Mouse (Mus musculus): ENCODE measurements around the gene Uba5. TPM values are rescaled to one million over a fixed set of nuclear protein-coding genes. Genes with fewer than 3 reads are reported as not detected.
A peak's percentile ranks its signal among the peaks of the same experiment; 100 is the strongest.

The Uba5 gene
- polyA plus RNA-seq (2012; rRNA removed) (9.6 and 14.6 TPM in 2 replicates), polyA plus RNA-seq (2014; fragmentation: Nextera tagmentation; extraction: Ambion mirVana) (21.2 and 21.4 TPM in 2 replicates)

DNA sequence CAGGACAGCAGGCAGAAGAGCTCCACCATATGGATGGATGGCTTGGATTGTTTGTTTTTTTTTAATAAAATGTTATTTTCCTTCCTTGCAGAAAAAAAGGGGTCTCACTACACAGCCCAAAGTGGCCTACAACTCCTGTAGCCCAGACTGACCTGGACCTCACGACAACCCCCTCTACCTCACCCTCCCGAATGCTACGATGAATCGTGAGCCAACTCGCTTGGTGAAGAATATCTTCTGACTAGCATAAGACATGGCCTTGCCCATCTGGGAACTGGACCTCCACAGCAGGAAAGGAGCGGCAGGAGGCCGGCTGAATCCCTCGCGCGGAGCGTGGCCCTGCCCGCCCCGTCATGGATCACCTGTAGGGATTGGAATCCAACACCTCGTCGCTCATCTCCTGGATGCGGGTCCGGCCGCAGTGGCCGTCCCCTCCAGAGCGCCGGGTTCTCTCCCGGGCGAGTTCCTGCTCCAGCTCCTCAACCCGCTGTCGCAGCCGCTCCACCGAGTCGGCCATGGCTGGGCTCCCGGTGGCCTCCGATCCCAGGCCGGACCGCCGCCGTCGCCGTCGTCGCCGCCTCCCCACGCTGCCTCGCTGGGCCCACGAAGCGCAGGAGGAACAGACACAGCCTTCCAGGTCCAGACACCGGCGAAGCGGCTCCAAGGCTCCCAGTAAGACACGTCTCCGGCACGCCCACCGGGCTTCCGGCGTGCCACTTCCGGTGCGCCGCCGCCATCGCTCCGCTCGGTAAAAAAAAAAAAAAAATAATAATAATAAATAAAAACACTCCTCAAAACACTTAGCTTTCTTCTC, at the start of gene Uba5:
Gene Uba5, minus strand, starts transcription at position 705 of the 814 bp plus-strand sequence.
- Histone ChIP-seq H3K4me1 (replicated peaks; ENCODE audit: control insufficient read depth in 2 of 2, insufficient read depth in 2 of 2, low read length in 1 of 2) (peaks cover 7 to 9% of the 10 kb centered on the region in 2 experiments; a peak in 3 of 4 replicates), H3K27ac (no peak within 1 kb of the TSS; the same call in 1 of the 2 replicates), H3K4me3 (ENCODE audit: insufficient read depth in 1 of 2, low read depth in 2 of 2, low read length in 2 of 2) (peak within 1 kb of the TSS; percentile 99), H3K36me3 (replicated peaks; ENCODE audit: control insufficient read depth, insufficient read depth, low read depth) (no peaks in the 10 kb centered on the region), H3K9me3 (ENCODE audit: control insufficient read depth, low read length) (no peaks in the 10 kb centered on the region), H3K4me2 (ENCODE audit: low read depth) (peak within 1 kb of the TSS; percentile 79), H3K9ac (replicated peaks) (peak within 1 kb of the TSS; percentile 84), H3K27me3 (ENCODE audit: control insufficient read depth, insufficient read depth, low read length) (no peaks in the 10 kb centered on the region)
- ATAC-seq (ENCODE audit: insufficient read depth) (peak; percentile 75), DNase-seq (ENCODE audit: low read depth in 3 of 3, low spot score in 3 of 3) (peak in 2 of 3 experiments; percentile 57 to 60)
- under 1% methylated on average over 57 of the region's 59 CpGs for whole genome bisulfite sequencing (ENCODE audit: insufficient replicate concordance)
- TF ChIP-seq CTCF (IDR thresholded peaks at IDR 0.05; ENCODE audit: low read depth) (no peak), EP300 (IDR thresholded peaks at IDR 0.05; ENCODE audit: low read depth) (no peak)

- no peak overlapping the region for H3K27ac ChIP-seq
- WGBS (ENCODE audit: insufficient replicate concordance), result 81% methylated on average over 5 of the region's 5 CpGs
- H3K4me1 ChIP-seq (replicated peaks; ENCODE audit: control insufficient read depth in 2 of 2, insufficient read depth in 2 of 2, low read length in 1 of 2), result no peaks in the 10 kb centered on the region
- no peak overlapping the region for H3K4me3 ChIP-seq (ENCODE audit: insufficient read depth in 1 of 2, low read depth in 2 of 2, low read length in 2 of 2)
- DNase-seq (ENCODE audit: low read depth in 3 of 3, low spot score in 3 of 3) (no peak), ATAC-seq (ENCODE audit: insufficient read depth) (no peak)
- H3K9ac ChIP-seq (replicated peaks), result no peak overlapping the region
- no peaks in the 10 kb centered on the region for H3K9me3 ChIP-seq (ENCODE audit: control insufficient read depth, low read length)
- no peaks in the 10 kb centered on the region for H3K27me3 ChIP-seq (ENCODE audit: control insufficient read depth, insufficient read depth, low read length)
- TF ChIP-seq CTCF (IDR thresholded peaks at IDR 0.05; ENCODE audit: low read depth) (no peak), EP300 (IDR thresholded peaks at IDR 0.05; ENCODE audit: low read depth) (no peak)
- H3K4me2 ChIP-seq (ENCODE audit: low read depth), result no peak overlapping the region
- no peaks in the 10 kb centered on the region for H3K36me3 ChIP-seq (replicated peaks; ENCODE audit: control insufficient read depth, insufficient read depth, low read depth)
Observed at GRCm38 (mm10) chr9:104109151-104109550, 46.2 kb upstream of the Uba5 start.

DNA sequence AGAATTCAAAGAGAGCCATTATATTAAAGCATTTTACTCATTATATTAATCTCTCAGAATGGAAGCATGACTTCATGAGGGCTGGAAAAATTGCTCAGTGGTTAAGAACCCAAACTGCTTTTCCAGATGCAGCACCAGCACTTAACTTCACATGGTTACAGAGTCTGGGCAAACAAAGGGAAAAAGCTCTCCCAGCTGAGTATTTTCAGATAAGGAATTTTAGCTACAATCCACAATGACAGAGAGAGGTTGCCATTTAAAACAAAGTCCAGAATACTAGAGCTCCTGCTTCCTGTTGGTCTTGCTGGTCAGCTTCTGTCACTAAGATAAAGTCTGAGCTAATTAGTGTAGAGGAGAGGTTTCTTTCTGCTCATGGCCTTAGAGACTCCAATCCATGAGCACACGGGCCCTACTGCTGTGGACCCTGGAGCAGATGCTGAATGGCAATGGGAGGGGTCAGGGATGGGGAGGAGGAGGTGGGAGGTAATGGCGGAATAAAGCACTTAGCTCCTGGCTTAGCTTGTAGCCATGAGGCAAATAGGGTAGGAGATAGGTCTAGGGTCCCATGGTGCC, 45.7 kb upstream of the Uba5 start:
- Histone ChIP-seq H3K36me3 (replicated peaks; ENCODE audit: control insufficient read depth, insufficient read depth, low read depth) (no peaks in the 10 kb centered on the region), H3K9me3 (ENCODE audit: control insufficient read depth, low read length) (no peaks in the 10 kb centered on the region), H3K27ac (no peak overlapping the region), H3K4me3 (ENCODE audit: insufficient read depth in 1 of 2, low read depth in 2 of 2, low read length in 2 of 2) (no peak overlapping the region), H3K4me1 (replicated peaks; ENCODE audit: control insufficient read depth in 2 of 2, insufficient read depth in 2 of 2, low read length in 1 of 2) (no peaks in the 10 kb centered on the region), H3K9ac (replicated peaks) (no peak overlapping the region), H3K4me2 (ENCODE audit: low read depth) (no peak overlapping the region), H3K27me3 (ENCODE audit: control insufficient read depth, insufficient read depth, low read length) (no peaks in the 10 kb centered on the region)
- DNase-seq (ENCODE audit: low read depth in 3 of 3, low spot score in 3 of 3), result no peak
- no peak for ATAC-seq (ENCODE audit: insufficient read depth)
- no peak for TF ChIP-seq EP300 (IDR thresholded peaks at IDR 0.05; ENCODE audit: low read depth)
- TF ChIP-seq CTCF (IDR thresholded peaks at IDR 0.05; ENCODE audit: low read depth), result no peak
- 50% methylated on average over 2 of the region's 2 CpGs for WGBS (ENCODE audit: insufficient replicate concordance)

GRCm38 (mm10) chr9:104107482-104107881, 44.5 kb upstream of the Uba5 start:
- ATAC-seq (ENCODE audit: insufficient read depth), result no peak
- TF ChIP-seq EP300 (IDR thresholded peaks at IDR 0.05; ENCODE audit: low read depth) (no peak), CTCF (IDR thresholded peaks at IDR 0.05; ENCODE audit: low read depth) (no peak)
- whole genome bisulfite sequencing (ENCODE audit: insufficient replicate concordance), result 57% methylated on average over 6 of the region's 6 CpGs

DNA sequence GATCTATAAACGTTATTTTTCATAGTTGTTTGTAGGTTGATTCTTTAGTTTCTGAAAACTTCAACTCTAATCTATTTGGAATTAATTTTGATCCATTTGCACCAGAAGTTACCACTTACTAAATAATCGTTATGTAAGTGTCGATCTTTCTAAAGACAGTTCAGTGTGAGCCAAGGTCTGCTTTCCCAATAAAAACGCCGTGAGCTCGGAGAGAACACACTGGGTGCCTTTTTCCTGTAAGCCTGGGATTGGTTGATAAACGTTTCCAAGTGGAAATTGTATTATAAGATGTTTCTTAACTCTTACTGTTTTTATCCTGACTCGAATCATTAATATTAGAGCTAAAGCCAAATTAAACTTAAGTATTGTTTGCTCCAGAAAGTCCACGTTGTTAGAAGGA, 44.0 kb upstream of the Uba5 start:
- H3K27me3 ChIP-seq (ENCODE audit: control insufficient read depth, insufficient read depth, low read length), result no peaks in the 10 kb centered on the region
- H3K9me3 ChIP-seq (ENCODE audit: control insufficient read depth, low read length), result no peaks in the 10 kb centered on the region
- 65% methylated on average over 9 of the region's 9 CpGs for WGBS (ENCODE audit: insufficient replicate concordance)
- DNase-seq (ENCODE audit: low read depth in 3 of 3, low spot score in 3 of 3) (no peak), ATAC-seq (ENCODE audit: insufficient read depth) (no peak)
- no peaks in the 10 kb centered on the region for H3K4me1 ChIP-seq (replicated peaks; ENCODE audit: control insufficient read depth in 2 of 2, insufficient read depth in 2 of 2, low read length in 1 of 2)
- H3K27ac ChIP-seq, result no peak overlapping the region
- H3K4me3 ChIP-seq (ENCODE audit: insufficient read depth in 1 of 2, low read depth in 2 of 2, low read length in 2 of 2), result no peak overlapping the region
- H3K36me3 ChIP-seq (replicated peaks; ENCODE audit: control insufficient read depth, insufficient read depth, low read depth), result no peaks in the 10 kb centered on the region
- H3K4me2 ChIP-seq (ENCODE audit: low read depth), result no peak overlapping the region
- TF ChIP-seq CTCF (IDR thresholded peaks at IDR 0.05; ENCODE audit: low read depth) (no peak), EP300 (IDR thresholded peaks at IDR 0.05; ENCODE audit: low read depth) (no peak)
- no peak overlapping the region for H3K9ac ChIP-seq (replicated peaks)

More at GRCm38 (mm10) chr9:104107482-104107881, 44.5 kb upstream of the Uba5 start:
- H3K4me1 ChIP-seq (replicated peaks; ENCODE audit: control insufficient read depth in 2 of 2, insufficient read depth in 2 of 2, low read length in 1 of 2), result no peaks in the 10 kb centered on the region
- H3K27ac ChIP-seq, result no peak overlapping the region
- H3K4me3 ChIP-seq (ENCODE audit: insufficient read depth in 1 of 2, low read depth in 2 of 2, low read length in 2 of 2), result no peak overlapping the region
- H3K36me3 ChIP-seq (replicated peaks; ENCODE audit: control insufficient read depth, insufficient read depth, low read depth), result no peaks in the 10 kb centered on the region
- H3K27me3 ChIP-seq (ENCODE audit: control insufficient read depth, insufficient read depth, low read length), result no peaks in the 10 kb centered on the region
- H3K4me2 ChIP-seq (ENCODE audit: low read depth), result no peak overlapping the region
- no peak overlapping the region for H3K9ac ChIP-seq (replicated peaks)
- H3K9me3 ChIP-seq (ENCODE audit: control insufficient read depth, low read length), result no peaks in the 10 kb centered on the region
- DNase-seq (ENCODE audit: low read depth in 3 of 3, low spot score in 3 of 3), result no peak

Data from liver, embryonic 14.5 days (tissue).